ENCODE assay signal across 16 mouse cellular contexts in the genomic region with DNA sequence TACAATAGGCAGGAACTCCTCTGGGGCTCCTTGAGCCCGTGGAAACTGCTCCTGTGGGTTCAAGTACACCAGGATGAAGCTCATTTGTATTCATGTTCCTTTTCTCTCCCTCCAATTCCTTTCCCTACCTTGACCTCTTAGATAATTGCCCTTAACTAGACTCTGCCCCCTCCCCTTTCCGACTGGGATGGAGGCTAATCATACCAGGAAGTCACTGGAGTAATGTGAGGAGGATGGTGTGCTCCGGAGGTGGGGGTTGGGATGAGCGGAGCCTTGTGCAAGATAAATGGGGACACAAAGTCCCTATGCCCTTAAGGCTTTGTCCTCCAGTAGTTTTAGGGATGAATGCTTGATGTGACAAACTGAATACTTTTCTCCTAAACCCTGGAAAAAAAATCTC.
DNase-seq lines count a peak whose midpoint lies in the region; ATAC-seq and TF ChIP-seq lines count a peak whose summit lies in the region.
"Had no signal": no experiment of that assay in that cellular context is flagged by ENCODE, and none has a peak within 500 bp of the region (broad histone marks: within the 10 kb centered on the region; RNA-seq: fewer than 3 reads in every experiment).

No protein-coding gene starts in this region.

- no peaks in the 10 kb centered on the region for H3K27me3 ChIP-seq in kidney, postnatal 0 days (ENCODE audit: insufficient read depth, low read length)
- H3K27me3 ChIP-seq in neural tube, embryonic 12.5 days (replicated peaks): peaks cover 6% of the 10 kb centered on the region; the same call in 1 of the 2 replicates
- no peaks in the 10 kb centered on the region for H3K27me3 ChIP-seq in neural tube, embryonic 15.5 days (replicated peaks)
- H3K27me3 ChIP-seq in hindbrain, embryonic 14.5 days (ENCODE audit: control insufficient read depth, insufficient read depth, low read length): no peaks in the 10 kb centered on the region
- no peaks in the 10 kb centered on the region for H3K27me3 ChIP-seq in neural tube, embryonic 14.5 days (ENCODE audit: control insufficient read depth, insufficient read depth, low read length)
- H3K27me3 ChIP-seq: forebrain, embryonic 15.5 days; heart, embryonic 15.5 days; lung, embryonic 15.5 days had no signal

- H3K9me3 ChIP-seq in kidney, postnatal 0 days (replicated peaks; ENCODE audit: low read length): no peaks in the 10 kb centered on the region
- H3K9me3 ChIP-seq in neural tube, embryonic 12.5 days: no peaks in the 10 kb centered on the region
- H3K9me3 ChIP-seq in neural tube, embryonic 15.5 days (replicated peaks): no peaks in the 10 kb centered on the region
- no peaks in the 10 kb centered on the region for H3K9me3 ChIP-seq in hindbrain, embryonic 14.5 days (ENCODE audit: control insufficient read depth, low read length)
- H3K9me3 ChIP-seq in neural tube, embryonic 14.5 days (ENCODE audit: control insufficient read depth, low read length): no peaks in the 10 kb centered on the region
- H3K9me3 ChIP-seq: forebrain, embryonic 15.5 days; heart, embryonic 15.5 days; limb, embryonic 15.5 days; lung, embryonic 15.5 days had no signal

- intact Hi-C loops in heart, postnatal 10 days (cut with DNase I): no loop called here

- no peak for ATAC-seq in kidney, postnatal 0 days (replicated peaks; ENCODE audit: low FRiP score, low read depth)
- ATAC-seq in neural tube, embryonic 12.5 days (ENCODE audit: low FRiP score, low read depth): peak; percentile 61; the same call in 1 of the 2 replicates
- ATAC-seq in neural tube, embryonic 15.5 days (ENCODE audit: low FRiP score): no peak
- ATAC-seq in hindbrain, embryonic 14.5 days (ENCODE audit: low FRiP score): no peak
- no peak for ATAC-seq in neural tube, embryonic 14.5 days (ENCODE audit: low read depth)
- ATAC-seq: forebrain, embryonic 15.5 days had no signal

- no peak overlapping the region for H3K4me2 ChIP-seq in kidney, postnatal 0 days (ENCODE audit: low read length)
- H3K4me2 ChIP-seq in neural tube, embryonic 12.5 days (replicated peaks): no peak overlapping the region
- no peak overlapping the region for H3K4me2 ChIP-seq in neural tube, embryonic 15.5 days
- no peak overlapping the region for H3K4me2 ChIP-seq in hindbrain, embryonic 14.5 days (replicated peaks)
- 0 out of 2 replicates have a peak overlapping the region, but pooled peaks have one; percentile 8 for H3K4me2 ChIP-seq in neural tube, embryonic 14.5 days (ENCODE audit: low read depth, low read length)
- H3K4me2 ChIP-seq: forebrain, embryonic 15.5 days; heart, embryonic 15.5 days; limb, embryonic 15.5 days; lung, embryonic 15.5 days had no signal

- no peak overlapping the region for H3K4me3 ChIP-seq in kidney, postnatal 0 days (replicated peaks; ENCODE audit: low read depth, low read length)
- no peak overlapping the region for H3K4me3 ChIP-seq in neural tube, embryonic 12.5 days
- no peak overlapping the region for H3K4me3 ChIP-seq in neural tube, embryonic 15.5 days (replicated peaks)
- no peak overlapping the region for H3K4me3 ChIP-seq in hindbrain, embryonic 14.5 days (replicated peaks; ENCODE audit: low read length)
- H3K4me3 ChIP-seq in neural tube, embryonic 14.5 days (ENCODE audit: low read depth, low read length): no peak overlapping the region
- H3K4me3 ChIP-seq: forebrain, embryonic 15.5 days; heart, embryonic 15.5 days; limb, embryonic 15.5 days; lung, embryonic 15.5 days had no signal

- no peak for TF ChIP-seq CTCF in kidney, postnatal 0 days (IDR thresholded peaks at IDR 0.05; ENCODE audit: low read depth)

- peak; percentile 51 for DNase-seq in kidney, postnatal 0 days (ENCODE audit: low spot score)
- DNase-seq in kidney, postnatal 25 days: no peak
- no peak for DNase-seq in hindbrain, embryonic 14.5 days (ENCODE audit: low spot score)
- DNase-seq in urinary bladder, postnatal 25 days (ENCODE audit: low spot score): no peak
- DNase-seq in heart, postnatal 10 days: no peak
- DNase-seq: cerebellum, adult 11-12 months; heart, adult 11 months; right cerebral cortex, postnatal 4 days; thymus, adult 2 months had no signal

- 11% methylated on average over 4 of the region's 4 CpGs for WGBS in kidney, postnatal 0 days
- WGBS in neural tube, embryonic 12.5 days: 17% methylated on average over 4 of the region's 4 CpGs
- WGBS in neural tube, embryonic 15.5 days: 7% methylated on average over 4 of the region's 4 CpGs
- WGBS in hindbrain, embryonic 14.5 days: 34% methylated on average over 4 of the region's 4 CpGs
- 8% methylated on average over 4 of the region's 4 CpGs for WGBS in neural tube, embryonic 14.5 days

- no peak overlapping the region for H3K27ac ChIP-seq in kidney, postnatal 0 days
- no peak overlapping the region for H3K27ac ChIP-seq in neural tube, embryonic 12.5 days
- no peak overlapping the region for H3K27ac ChIP-seq in neural tube, embryonic 15.5 days (replicated peaks)
- peak overlapping the region; percentile 33; the same call in 1 of the 2 replicates for H3K27ac ChIP-seq in hindbrain, embryonic 14.5 days
- 0 out of 2 replicates have a peak overlapping the region, but pooled peaks have one; percentile 39 for H3K27ac ChIP-seq in neural tube, embryonic 14.5 days (ENCODE audit: low read depth, low read length)
- H3K27ac ChIP-seq: forebrain, embryonic 15.5 days; heart, embryonic 15.5 days; limb, embryonic 15.5 days; lung, embryonic 15.5 days had no signal

- no peak overlapping the region for H3K9ac ChIP-seq in kidney, postnatal 0 days (ENCODE audit: low read depth, low read length)
- H3K9ac ChIP-seq in neural tube, embryonic 12.5 days: no peak overlapping the region
- H3K9ac ChIP-seq in neural tube, embryonic 15.5 days (replicated peaks): no peak overlapping the region
- no peak overlapping the region for H3K9ac ChIP-seq in hindbrain, embryonic 14.5 days
- no peak overlapping the region for H3K9ac ChIP-seq in neural tube, embryonic 14.5 days (replicated peaks; ENCODE audit: low read depth, low read length)
- H3K9ac ChIP-seq: forebrain, embryonic 15.5 days; heart, embryonic 15.5 days; limb, embryonic 15.5 days; lung, embryonic 15.5 days had no signal

- 0 out of 2 replicates have a peak, but pooled peaks cover 7% of the 10 kb centered on the region for H3K4me1 ChIP-seq in kidney, postnatal 0 days (replicated peaks; ENCODE audit: insufficient read depth, low read length)
- peaks cover 28% of the 10 kb centered on the region for H3K4me1 ChIP-seq in neural tube, embryonic 12.5 days
- peaks cover 42% of the 10 kb centered on the region for H3K4me1 ChIP-seq in neural tube, embryonic 15.5 days
- H3K4me1 ChIP-seq in hindbrain, embryonic 14.5 days (replicated peaks; ENCODE audit: control insufficient read depth, insufficient read depth, low read length): peaks cover 42% of the 10 kb centered on the region
- peaks cover 36% of the 10 kb centered on the region for H3K4me1 ChIP-seq in neural tube, embryonic 14.5 days (ENCODE audit: control insufficient read depth, insufficient read depth, low read length)
- H3K4me1 ChIP-seq: lung, embryonic 15.5 days had no signal

- no peaks in the 10 kb centered on the region for H3K36me3 ChIP-seq in kidney, postnatal 0 days (ENCODE audit: insufficient read depth, low read length)
- H3K36me3 ChIP-seq in neural tube, embryonic 12.5 days: no peaks in the 10 kb centered on the region
- no peaks in the 10 kb centered on the region for H3K36me3 ChIP-seq in neural tube, embryonic 15.5 days
- H3K36me3 ChIP-seq in hindbrain, embryonic 14.5 days (replicated peaks; ENCODE audit: control insufficient read depth, insufficient read depth): no peaks in the 10 kb centered on the region
- H3K36me3 ChIP-seq in neural tube, embryonic 14.5 days (ENCODE audit: control insufficient read depth, insufficient read depth, low read length): no peaks in the 10 kb centered on the region
- H3K36me3 ChIP-seq: forebrain, embryonic 15.5 days; heart, embryonic 15.5 days; limb, embryonic 15.5 days; lung, embryonic 15.5 days had no signal

Comparison
In these comparisons a context has a peak if more than half of its experiments do, and no peak if none do; other contexts are left out.
1. H3K27ac ChIP-seq: peak in hindbrain, embryonic 14.5 days (single experiment) and neural tube, embryonic 14.5 days (single experiment); none in kidney, postnatal 0 days (single experiment), neural tube, embryonic 12.5 days (single experiment) and neural tube, embryonic 15.5 days (single experiment).